Mouse (Mus musculus): Measurements from ENCODE around the gene Pigw.

Pigw gene

DNA sequence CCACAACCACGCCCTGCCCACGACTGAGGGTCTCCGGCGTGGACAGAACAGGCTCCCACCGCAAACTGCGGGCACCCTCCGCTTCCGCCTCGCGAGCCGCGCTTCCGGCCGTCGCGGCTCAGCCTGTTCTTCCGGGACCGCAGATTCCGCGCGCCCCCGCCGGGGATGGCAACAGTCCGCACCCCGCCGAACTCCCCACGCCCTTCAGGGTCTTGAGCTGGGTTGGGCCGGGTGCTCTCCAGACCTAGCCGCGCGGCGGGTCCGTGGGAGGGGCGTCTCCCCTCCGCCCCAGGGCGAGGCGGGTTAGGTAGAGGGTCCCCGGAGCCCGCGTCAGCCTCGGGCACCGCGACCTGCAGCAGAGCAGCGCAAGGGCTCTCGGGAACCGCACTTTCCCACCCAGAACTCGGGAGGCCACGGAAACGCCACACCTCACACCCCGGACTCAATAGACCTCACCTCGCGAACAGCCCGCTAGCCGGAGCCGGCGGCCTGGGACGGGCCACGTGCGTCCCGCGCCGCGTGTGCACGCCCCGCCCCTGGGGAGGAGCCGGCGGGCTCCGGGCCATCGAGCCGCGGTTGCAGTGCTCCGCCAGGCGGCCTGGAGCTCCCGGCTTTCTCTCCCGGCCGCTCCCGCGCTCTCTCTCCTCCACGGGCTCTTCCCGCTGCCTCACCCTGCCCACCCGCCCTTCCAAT lies at the start of gene Pigw, which contains the start of gene Myo19:
Gene Pigw (minus strand): TSS at position 514 of the 693 bp plus-strand sequence.
Gene Myo19 (plus strand): TSS at position 377 of the 693 bp plus-strand sequence.
- DNase-seq (ENCODE audit: low read depth, low spot score), result peak; percentile 88

DNA sequence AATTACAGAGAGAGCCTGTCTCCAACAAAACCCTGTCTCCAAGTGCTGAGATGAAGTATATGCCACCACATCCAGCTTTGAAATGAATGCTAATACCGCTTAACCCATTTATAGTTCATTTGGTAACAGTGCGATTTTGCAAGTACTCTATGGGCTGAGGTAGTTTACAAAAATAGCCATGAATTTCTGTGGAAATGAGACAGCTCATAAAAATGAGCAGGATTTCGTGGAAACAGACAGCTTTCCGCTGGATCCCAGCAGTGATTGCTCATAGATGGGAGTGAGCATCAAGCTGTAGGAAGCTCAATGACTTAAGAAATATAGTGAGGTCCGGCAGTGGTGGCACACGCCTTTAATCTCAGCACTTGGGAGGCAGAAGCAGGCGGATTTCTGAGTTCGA lies 40.9 kb upstream of the Pigw start:
- DNase-seq (ENCODE audit: low read depth, low spot score), result no peak

DNA sequence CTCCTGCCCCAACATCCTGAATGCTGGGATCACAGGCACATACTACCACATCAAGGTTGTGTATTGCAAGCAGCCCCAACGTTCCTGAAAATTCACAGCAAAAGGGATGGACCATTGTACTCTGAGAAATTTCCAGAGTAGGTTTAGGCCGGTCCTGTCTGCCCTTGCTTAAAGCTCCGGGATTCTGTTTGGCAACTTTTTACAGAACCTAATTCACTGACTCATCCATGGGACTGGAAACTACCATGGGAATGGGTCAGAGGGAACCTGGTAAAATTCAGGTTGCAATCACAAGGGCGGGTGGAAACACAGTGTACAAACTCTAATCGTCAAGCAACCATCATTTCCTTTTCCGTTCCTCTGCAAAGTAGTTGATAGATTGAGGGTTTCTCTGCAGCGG lies 39.9 kb upstream of the Pigw start:
- DNase-seq (ENCODE audit: low read depth, low spot score), result no peak

DNA sequence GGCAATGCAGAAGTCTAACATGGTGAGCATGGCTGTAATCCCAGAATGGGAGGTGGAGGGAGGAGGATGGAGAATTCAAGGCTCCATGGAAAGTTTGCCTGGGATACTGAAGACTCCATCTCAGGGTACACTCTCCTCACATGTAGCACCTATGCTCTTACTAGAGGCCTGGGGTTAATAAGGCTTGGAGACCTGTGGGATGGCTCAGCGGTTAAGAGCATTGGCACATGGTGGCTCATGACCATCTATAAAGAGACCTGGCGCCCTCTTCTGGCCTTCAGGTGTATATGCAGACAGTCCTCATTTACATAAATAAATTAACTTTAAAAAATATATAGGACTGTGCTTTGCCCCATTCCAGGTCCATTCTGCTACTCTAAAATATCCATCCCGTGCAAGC lies 39.2 kb upstream of the Pigw start:
- DNase-seq (ENCODE audit: low read depth, low spot score), result peak; percentile 69

DNA sequence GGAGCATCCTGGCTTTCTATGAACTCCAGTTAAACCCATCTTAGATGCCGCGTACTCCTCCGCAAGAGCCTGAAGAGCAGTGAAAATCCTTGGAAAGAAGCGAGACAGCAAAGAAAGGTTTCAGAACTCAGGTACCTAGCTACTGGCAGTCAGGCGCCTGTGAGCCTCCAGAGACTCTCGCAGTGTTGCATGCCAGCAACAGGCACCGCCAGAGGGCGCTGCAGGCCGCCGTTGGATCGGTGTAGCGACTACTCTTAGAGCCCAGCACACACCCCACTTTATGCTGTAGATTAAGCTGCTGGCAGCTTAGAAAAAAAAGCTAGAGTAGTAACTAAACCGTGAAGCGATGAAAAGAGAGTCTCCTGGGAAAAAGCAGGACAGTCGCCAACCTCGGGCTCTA lies 38.3 kb upstream of the Pigw start:
- DNase-seq (ENCODE audit: low read depth, low spot score), result peak; percentile 90

DNA sequence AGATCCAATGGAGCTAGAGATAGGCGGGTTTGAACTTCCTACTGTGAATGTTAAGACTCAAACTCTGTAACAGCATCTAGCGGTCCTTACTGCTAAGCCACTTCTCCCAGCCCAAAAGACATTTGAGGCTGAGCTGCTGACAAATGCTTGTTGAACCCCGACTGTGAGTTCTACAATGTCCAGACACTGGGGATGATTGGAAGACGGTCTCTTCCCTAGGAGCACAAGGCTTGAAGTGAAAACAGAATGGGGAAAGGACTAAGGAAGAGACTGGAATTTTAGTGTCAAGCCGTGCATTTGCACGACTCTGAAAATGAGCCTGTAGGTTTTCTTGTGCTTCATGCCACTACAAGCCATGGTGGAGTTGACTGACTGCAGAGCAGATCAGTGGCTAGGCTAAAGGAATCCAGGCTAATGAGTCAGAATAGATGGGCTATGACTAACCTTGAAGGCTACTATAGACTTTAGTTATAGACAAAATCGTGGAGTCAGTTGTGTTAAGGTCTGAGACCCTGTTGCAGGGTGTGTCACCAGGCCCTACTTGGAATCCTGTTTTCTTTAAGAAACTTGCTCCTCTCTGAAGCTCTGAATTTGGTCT lies 36.7 kb upstream of the Pigw start:
- no peak for DNase-seq (ENCODE audit: low read depth, low spot score)

DNA sequence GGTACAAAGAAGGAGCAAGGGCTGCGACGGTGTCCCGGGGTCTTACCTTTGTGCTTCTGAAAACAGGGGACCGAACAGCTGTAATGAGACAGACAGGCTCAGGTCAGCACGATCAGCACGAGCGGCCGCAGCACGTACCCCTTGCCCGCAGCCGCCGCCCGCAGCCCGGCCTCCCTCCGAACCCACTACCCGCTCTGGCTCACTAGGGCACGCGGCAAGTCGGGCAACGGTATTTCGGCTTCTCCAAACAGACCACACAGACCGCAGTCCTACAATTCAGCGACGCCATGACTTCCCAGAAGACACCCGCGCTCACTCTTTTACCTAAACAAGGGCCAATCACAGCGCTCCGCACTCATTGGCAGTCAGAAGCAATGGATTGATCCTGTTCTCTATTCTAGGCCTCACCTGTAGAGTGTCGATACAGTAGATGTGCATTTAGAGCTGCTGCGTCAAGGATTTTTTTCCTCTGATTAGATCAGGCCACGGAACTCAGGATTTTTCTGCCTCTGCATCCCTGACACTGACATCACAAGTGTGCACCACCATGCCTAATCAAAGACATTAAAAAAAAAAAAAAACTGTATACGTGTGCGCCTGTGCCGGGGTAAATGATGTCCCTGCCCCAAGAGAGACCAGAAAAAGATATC lies 36.1 kb upstream of the Pigw start, which contains the start of gene Znhit3:
Gene Znhit3 (minus strand): TSS at position 314 of the 650 bp plus-strand sequence.
- peak; percentile 86 for DNase-seq (ENCODE audit: low read depth, low spot score)

DNA sequence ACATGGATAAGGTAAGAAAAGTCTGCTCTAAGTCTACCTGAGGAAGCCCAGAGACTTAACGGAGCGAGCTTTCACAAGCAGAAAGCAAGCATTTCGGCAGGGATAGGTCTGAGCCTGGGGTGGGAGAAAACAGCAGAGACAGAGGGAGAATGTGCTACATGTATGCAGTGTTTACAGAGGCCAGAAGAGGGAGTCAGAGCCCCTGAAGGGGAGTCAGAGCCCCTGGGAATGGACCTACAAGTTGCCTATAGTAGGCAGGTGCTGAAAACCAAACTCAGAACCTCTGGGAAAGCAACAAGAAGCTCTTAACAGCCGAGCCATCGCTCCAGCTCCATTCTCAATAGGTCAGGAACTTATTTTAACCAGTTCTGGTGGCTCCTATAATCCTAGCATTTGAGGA lies 34.6 kb upstream of the Pigw start:
- DNase-seq (ENCODE audit: low read depth, low spot score), result peak; percentile 51

DNA sequence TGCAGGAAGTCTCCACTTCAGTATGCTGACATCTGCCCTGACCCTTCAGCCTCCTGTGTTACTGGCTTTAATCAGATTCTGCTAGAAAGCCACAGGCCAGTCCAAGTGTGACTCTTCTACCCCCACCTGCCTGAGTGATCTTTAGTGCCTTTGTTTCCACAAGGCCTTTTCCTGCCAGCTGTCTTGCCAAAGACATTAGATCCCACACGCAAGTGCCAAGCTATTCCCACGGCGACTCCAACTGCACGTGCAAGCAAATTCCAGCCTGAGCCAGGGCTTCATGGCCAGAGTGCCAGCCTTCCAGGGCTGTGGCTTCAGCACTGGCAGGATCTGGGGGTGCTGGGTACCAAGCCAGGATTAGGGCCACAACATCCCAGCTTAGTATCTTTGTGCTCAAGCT lies 30.3 kb upstream of the Pigw start:
- DNase-seq (ENCODE audit: low read depth, low spot score), result no peak

DNA sequence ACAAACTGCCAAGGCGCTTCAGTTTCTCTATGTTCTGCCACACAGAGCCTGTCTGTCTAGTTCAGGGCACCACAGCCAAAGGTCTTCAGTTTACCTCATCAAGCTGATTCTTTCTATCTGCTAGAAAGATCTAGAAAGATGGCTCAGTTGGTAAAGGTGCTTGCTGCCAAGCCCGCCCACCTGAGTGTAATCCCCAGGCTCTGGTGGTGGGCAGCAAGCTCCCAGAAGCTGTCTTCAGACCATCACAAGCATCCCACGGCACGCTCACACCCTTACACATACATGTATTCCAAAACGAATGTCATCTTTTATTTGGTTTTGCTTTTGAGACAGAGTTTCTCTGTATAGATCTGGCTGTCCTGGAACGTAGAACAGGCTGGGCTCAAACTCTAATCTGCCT lies 28.4 kb upstream of the Pigw start:
- no peak for DNase-seq (ENCODE audit: low read depth, low spot score)

DNA sequence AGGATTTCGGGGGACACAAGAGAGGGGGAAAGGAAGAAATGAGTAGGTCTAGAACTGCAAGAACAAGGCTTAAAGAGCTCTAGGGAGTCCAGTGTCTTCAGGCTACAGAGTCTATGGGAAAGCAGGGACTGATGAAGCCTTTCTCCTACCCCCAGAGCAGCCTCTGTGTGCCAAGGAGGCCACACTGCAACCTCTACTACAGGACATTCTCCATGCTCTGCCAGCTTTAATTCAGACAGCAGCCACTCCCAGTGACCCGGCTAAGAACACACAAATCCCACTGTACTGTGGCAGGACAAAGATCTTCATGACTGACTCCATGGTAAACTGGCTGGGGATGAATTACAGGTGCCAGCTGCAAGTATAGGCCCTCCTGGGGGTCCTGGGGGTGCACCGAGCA lies 27.0 kb upstream of the Pigw start:
- DNase-seq (ENCODE audit: low read depth, low spot score), result no peak

DNA sequence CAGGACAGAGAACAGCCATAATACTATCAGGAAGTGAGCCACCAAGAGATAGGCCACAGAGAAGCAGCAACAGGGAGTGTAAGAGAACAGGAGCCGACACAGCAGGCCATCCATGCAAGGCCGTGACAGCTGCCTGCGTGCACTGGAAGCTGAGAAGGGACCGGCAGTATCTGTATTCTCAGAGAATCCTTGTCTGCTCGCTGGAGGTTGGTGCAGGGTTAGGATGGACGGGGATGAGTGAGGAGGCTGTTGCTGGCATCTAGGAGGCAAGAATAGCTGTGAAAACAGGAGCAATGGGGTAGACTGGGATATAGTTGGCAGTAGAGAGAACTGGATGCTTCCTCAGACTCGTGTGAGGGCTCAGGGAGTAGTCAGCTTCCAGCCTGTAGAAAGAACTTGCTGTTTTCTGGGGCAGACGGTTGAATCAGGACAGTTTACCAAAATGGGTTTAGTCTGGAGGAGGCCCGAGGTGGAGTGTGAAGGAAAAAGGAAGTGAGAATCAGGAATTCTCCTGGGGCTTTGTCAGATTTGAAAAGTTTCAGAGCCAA lies 24.6 kb upstream of the Pigw start:
- DNase-seq (ENCODE audit: low read depth, low spot score), result no peak

DNA sequence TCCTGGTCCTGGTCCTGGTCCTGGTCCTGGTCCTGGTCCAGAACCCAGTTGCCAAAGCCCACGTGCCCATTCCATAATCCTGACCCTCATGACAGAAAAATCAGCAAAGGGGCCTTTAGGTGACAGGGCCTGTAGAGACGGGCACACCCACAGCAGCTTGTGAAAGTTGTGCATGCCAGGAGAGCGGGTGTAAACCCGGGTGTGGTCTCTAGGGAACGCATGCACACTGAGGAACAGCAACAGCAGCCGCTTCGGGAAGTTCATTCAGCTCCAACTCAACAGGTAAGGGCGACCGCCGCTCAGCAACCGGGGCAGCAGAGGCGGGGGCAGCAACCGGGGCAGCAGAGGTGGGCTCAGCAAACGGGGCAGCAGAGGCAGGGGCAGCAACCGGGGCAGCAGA lies 13.0 kb upstream of the Pigw start:
- no peak for DNase-seq (ENCODE audit: low read depth, low spot score)

DNA sequence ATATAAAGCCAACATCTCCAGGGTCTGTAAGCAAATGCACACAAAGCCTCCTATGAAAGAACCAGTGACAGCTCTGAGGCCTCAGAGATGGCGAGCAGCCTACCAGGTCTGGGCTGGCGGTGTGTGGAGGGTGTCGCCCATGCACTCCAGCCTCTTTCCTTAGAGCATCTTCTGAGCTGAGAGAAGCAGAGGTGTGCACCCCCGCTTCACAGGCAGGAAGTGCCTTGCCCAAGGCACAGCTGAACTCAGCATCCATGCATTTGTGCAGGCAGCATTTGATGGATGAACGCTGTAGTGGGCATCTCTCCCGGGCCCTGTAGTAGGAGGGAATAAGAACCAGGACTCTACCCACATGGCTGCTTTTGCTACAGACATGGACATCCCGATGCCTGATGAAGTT lies 11.6 kb upstream of the Pigw start:
- DNase-seq (ENCODE audit: low read depth, low spot score), result no peak

DNA sequence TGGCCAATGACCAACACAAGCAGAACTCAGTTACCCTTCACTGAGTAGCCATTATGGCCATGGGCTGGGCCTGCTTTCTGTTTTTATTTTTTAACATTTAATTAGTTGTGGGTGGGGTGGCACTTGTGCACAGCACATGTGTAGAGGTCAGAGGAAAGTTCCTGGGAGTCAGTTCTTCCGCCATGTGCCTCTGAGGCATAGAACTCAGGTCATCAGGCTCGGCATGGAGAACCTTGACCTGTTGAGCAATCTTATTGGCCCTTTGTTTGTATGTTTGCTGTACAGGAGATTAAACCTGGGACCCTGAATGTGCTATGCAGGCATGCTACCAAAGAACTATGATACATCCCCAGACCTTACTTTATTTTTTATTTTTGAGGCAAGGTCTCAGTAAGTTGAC lies 9.4 kb upstream of the Pigw start:
- no peak for DNase-seq (ENCODE audit: low read depth, low spot score)

DNA sequence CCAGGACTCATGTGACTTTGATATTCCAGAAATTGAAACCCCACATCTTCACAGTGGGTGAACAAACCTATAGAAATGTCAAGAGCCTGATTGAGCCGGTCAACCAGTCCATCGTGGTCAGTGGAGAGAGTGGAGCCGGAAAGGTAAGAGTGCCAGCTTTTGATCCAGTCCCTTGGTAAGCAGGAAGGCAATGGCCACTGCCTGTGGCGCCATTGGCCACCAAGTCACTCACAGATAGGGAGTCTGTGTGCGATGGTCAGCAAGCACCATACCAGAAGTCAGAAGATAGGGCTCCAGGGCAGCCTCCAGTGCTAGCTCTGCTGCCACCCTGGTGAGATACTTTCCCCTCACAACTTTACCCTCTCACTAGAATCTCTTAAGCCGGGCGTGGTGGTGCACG lies 7.9 kb upstream of the Pigw start:
- DNase-seq (ENCODE audit: low read depth, low spot score), result no peak

DNA sequence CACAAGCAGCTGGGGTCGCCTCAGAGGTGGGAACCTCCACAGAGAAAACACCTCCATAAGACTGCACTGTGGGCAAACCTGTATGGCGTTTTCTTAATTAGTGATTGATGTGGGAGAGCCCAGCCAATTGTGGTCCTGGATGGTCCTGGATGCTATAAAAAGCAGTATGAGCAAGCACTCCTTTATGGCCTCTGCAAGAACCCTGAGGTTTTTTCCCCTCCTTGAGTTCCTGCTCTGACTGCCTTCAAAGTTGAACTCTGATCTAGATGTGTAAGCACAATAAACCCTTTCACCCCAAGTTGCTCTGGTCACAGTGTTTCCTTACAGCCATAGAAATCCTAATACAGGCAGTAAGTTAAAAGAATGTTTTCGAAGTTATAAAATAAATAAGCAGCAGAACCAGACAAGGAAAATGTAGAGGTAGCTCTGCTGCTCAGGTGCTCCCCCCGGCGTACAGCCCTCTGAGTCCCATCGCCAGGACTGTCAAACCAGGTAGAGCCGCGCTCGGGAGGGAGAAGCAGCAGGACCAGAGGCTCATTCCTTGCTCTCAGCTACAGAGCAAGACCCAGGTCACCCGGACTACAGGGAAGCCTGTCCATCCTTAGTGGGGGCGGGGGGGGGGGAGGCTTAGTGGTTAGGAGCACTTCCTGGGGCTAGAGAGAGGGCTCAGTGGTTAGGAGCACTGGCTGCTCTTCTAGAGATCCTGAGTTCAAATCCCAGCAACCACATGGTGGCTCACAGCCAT lies 6.9 kb upstream of the Pigw start:
- DNase-seq (ENCODE audit: low read depth, low spot score), result no peak

DNA sequence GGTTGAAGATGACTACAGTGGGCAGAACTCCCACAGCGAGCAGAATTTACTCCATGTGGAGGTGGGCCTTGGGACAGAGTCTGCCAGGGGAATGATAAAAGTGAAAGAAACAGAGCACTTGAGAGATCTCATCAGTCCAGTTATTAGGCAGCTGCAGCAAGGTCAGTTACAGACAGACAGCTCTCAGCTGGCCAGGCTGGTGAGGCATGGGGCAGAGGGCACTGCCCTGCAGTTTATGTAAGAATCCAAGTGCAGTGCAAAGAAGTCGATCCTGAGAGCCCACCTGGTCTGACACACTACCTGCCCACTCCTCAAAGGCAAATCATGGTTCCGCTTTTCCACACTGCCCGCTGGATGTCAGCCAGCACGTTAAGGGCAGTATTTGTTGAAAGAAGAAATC lies 6.2 kb upstream of the Pigw start:
- no peak for DNase-seq (ENCODE audit: low read depth, low spot score)

DNA sequence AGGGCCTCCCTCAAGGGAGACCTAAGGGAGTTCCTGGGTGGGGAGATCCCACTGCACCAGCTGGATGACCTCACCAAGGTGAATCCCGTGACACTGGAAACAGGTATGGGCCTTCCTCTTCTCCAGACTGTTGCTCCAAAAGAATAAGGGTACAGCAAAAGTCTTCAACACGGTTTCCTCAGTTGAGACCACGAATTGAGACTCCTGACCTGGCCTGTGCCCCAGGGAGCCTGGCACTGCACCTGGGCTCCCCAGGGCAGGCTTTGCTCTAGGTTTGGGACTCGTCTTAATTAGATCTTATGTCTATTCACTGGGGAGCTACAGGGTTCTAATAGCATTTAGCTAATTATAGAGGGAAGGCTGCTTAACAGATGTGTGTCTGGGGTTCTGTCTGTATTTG lies 5.2 kb upstream of the Pigw start:
- DNase-seq (ENCODE audit: low read depth, low spot score), result no peak

DNA sequence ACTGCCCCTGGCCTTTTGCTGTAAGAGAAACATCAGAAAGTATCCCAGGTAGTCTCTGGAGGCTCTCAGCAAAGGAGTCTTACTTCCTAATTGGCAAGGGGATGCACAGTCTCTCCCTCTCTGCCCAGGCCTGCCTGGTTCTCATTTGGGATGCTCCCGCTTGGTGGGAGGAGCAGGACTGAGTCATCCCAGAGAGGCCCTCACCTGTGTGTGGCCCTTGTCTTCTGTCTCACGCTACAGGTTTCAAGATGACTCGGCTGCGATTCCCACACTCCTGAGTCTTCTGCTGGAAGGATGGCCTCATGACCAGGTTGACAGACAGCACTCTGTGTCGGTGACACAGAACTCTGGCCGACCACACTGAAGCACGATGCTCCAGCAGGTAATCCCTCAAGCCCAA lies 2.3 kb upstream of the Pigw start:
- no peak for DNase-seq (ENCODE audit: low read depth, low spot score)

DNA sequence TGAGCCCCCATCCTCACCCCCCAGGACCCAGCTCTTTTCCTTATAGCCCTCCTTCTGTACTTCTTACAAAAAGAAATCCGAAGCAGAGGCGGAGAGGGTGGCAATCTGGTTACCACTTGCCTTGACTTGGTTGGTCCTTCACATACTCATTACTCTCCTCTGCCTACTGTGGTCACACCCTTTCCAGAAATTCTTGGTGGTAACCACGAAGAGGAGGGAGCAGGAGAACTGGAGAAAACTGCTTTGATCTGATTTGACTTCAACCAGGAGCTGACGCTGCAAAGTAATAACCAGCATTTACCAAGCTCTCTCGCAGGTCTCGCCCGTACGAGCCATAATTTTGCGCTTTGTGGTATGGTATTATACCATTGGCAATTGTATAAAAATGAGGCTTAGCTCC lies 886 bp upstream of the Pigw start:
- DNase-seq (ENCODE audit: low read depth, low spot score), result no peak

DNA sequence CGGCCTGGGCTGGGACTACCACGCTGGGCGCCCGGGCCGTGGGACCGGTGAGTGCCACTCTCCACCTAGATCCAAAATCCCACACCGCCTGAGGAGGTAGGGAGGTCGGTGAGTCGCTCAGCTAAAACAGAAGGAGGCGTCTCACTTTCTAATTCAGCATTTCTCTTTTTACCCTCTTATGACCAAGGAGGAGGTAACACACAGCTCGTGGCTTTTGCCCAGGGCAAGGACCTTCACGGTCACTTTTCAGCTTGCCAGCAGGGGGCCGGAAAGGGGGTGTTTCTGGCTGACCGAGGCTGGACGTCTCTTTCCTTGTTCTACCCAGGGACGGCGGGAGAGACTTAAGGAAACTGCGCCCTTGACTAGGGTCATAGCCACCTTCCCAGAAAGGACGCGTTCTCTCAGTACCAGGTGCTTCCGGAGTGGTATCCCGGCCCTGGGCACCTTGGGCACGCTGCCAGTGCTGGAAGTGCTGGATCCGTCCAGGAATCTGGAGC lies 428 bp upstream of the Pigw start:
- no peak for DNase-seq (ENCODE audit: low read depth, low spot score)

All from A20 (cell line).